Mouse (Mus musculus): ENCODE measurements around the gene Rfx4. TPM values are rescaled to one million over a fixed set of nuclear protein-coding genes. Genes with fewer than 3 reads are reported as not detected.

Rfx4 gene
- total RNA-seq, 2 experiments from 2014 or later: not detected

DNA sequence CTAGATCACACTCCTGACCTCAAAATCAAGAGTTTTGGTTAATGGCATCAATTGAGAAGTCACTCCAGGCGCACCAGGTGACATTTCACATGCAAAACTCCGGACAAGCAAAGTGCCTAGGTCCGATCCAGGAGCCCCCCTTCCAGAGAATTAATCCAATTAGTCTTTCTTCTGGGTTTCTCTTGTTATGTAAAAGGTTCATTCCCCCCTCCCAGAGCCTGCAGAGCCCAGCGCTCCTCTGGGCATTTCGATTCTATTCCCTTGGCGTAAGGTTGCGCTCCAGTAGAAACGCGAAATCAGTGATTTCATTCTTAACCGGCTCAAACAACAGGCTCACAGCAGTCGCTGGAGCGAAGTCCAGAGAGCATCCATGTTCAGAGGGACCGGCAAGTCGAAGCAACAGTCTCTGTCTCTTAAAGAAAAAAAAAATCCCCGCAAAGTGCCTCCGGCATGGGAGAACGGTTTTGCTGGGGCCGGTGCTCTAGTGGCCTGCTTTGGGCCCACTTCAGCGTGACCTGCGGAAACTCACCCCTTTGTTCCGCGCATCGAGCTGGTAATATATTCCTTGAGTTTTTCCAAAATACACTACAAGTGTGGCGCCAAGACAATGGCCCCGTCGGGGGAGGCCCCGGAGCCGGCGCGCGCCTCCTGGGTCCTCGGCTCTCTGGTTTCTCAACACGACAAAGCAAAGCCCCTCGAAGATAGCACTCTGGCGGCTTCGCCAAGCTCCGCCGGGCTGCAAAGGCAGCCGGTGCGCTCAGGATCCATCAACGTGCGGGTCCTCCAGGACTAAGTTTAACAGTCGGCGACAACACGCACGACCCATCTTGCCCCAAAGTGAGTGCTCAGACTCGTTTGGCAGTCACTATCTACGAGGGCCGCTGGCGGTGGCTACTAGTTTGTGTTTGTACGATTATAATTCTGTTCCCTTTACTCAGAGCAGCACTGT lies 2.9 kb downstream of the Rfx4 start:
- no peak for DNase-seq

DNA sequence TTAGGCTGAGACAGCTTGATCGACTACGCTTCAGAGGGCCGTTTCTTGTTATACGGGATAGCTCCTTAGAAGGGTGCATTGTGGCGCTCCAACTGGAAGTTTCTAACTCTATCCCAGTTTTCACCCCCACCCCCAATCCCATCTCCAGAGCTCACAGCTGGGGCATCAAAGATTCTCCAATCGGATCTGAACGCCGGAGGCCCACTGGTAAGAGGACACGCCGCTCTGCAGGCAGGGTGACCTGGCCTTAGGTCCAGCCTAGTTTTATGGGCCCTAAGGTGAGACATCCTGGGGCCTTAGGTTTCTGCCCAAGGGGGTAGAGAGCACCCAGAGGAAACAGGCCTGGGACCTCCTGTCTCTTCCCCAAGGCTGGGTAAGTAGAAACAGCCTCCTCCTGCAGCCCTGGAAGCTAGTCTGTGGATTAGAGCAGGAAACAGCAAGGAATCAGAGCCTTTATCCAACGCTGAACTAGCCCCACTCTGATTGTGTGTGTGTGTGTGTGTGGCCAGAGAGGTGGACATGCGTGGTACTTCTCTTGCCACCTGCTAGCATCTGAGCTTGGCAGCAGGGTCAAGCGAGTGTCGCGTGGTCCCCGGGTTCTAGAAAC lies 3.8 kb downstream of the Rfx4 start:
- no peak for DNase-seq

- peak in 1 of 2 experiments; percentile 20 for DNase-seq
These were observed 4.6 kb downstream of the Rfx4 start for GRCm38 (mm10) chr10:84760118-84761111.

DNA sequence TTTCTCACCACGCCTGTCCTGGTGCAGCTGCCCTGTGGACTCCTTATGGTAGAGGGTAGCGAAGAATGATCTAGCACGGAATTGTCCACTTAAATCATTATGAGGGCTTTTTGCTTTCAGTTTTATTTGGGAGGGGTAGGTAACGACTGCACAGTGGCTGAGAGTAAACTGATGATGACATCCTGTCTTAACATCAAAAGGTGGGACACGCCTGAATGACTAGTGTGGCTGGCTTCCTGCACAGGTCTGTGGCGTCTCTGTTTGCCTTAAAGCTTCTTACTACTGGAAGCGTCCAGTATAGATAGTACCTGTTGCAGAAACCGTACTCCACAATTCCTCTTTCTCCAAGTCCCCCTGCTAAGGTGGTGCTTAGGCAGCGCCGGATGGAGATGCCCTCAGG lies 12.9 kb downstream of the Rfx4 start:
- DNase-seq: no peak

DNA sequence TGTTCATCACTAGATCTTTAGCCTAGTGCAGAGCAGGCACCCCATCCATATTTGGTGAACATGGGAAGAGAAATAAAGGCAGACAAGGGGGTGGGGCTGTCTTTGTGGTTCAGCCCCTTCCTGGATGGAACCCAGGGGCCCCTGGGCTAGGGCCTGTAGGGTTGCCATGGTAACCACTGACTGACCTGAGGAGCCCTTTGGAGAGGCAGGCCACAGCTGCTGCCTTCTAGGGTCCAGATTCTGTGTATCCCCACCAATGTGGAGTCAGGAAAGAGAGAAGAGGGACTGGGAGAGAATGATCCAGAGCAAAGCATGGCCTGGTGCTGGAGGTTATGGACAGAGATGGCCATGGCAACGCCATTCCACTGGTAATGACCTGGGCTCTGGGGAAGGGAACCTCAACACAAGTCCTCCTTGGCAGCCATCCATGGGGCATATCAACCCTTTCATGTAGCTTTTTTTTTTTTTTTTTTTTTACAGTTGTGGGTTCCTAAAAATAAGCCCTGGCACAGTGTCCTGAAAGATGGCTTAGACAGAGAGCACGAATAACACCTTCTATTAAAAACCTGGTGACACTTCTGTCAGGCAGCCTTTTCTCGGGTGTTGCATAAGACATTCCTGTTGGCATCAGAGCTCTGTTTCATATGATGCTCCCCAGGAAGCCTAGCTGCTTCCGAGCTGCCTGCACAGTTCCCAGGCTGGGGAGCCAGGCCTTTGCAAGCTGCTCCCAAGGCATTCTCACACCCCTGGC lies 16.7 kb downstream of the Rfx4 start:
- DNase-seq: no peak

GRCm38 (mm10) chr10:84773889-84774288 lies 18.0 kb downstream of the Rfx4 start:
- DNase-seq: no peak

- DNase-seq: peak; percentile 18 to 46
These were observed 18.7 kb downstream of the Rfx4 start for GRCm38 (mm10) chr10:84774573-84774972.

DNA sequence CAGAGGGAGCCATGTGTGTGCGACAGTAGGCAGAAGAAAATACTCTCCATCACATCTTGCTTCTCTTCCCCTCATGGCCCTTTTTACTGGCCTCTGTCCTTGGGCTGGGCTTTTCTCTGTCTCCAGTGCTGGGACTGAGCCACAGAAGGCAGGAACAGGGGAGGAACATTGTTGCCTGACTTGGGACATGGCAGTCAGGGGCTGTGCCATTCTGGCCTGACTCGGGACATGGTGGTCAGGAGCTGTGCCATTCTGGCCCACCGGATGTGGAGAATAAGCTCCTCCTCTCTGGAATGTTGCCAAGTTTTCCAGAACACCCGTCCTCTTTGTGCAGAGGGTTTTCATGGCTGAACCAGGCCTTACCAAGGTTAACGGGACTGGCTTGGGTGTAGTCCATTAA lies 21.2 kb downstream of the Rfx4 start:
- no peak for DNase-seq

GRCm38 (mm10) chr10:84777974-84778373 lies 22.1 kb downstream of the Rfx4 start:
- no peak for DNase-seq

DNA sequence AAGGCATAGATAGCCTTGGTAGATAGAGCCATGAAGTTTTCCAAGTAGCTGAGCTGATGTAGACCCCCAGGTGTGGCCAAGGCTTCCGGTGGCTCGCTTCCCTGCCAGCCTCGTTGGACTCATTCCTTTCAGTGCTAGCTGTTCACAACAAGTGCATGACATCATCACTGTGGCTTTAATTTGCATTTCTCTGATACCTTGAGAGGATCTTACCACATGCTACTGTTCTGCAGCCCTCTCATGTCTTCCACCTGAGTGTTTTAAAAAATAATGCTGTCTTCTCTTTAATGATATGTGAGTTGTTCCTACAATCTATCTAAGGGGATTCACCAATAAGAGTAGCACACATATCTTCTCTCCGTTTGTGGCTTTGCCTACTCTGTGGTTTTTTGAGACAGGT lies 25.0 kb downstream of the Rfx4 start:
- DNase-seq: no peak

DNA sequence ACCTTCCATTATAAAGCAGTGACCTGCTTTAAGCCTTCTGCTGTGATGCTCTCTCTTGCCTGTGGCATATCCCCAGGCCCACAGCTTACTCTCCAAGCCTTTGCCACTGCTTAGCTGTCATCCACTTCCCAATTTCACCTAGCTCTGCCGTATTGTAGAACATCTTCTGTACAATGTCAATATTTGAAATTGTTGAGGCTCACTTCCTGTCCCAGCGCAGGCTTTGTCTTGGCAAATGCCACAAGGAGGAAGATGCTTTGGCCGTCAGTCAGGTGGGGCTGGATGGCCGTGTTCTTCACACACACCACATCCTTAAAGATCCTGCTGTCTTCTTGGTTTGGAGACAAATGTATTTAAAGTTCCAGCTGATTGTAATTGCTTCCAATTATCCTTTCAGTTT lies 29.5 kb downstream of the Rfx4 start:
- DNase-seq: no peak

DNA sequence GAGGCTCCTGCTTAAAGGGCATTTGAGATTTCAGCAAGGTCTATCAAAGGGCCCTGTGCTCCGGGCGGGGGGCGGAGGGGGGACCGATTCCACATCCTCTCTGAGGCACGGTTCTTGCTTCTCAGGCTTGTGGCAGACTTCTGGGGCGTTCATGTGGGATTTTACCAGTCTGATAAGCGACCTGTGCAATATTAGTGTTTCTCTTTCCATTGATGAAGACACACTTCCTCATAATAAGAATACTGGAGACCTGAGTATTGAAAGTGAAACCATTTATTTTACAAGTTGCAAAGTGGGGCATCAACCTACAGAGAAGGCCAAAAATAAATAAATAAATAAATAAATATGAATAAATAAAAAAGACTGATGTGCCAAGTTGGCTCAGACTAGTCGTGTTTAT lies 34.5 kb downstream of the Rfx4 start:
- DNase-seq: no peak

GRCm38 (mm10) chr10:84791181-84791580 lies 35.3 kb downstream of the Rfx4 start:
- no peak for DNase-seq

DNA sequence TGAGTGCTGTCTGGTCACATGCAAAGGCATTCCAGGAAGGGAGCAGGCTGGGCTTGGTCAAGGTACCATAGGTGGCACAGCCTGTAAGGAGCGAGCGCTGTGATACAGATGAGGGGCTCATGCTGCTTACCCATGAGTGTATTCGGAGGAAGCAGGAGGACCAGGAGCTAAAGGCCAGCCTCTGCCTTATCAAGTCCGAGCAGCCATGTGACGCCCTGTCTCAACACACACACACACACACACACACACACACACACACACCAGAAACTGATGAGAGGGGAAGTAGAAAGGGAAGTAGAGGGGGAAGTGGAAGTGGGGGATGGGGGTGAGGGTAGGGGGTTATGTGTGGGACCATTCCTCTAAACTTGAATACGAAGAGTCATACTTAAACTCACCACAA lies 45.7 kb downstream of the Rfx4 start:
- no peak for DNase-seq

DNA sequence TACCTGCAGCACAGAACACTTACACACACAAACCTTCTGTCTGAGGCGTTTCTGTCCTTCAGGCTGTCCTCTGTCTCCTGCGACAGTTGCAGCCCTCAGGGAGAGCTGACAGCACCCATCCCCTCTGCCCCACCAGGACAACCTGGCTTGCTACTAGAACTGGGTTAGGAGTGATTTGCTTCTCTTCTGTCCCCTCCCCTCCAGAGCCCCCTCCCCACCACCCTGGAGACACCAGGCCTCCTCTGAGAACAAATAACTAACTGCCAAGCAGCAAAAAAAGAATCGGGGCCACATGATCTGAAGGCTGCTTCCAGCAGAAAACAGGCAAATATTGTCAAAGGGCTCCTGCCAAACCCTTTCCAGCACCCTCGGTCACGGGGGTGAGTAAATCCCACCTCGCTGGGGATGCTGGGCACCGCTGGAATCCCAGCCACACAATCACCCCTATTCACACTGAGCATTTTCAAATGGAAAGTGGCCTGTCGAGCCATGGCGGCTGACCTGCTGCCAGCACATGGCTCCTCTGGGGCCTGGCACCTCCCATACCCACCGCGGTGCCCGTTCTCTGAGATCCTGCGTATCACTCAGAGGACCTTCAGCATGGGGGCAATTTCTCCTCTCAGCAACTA lies 47.5 kb downstream of the Rfx4 start:
- DNase-seq: no peak

GRCm38 (mm10) chr10:84805576-84805975 lies 49.7 kb downstream of the Rfx4 start:
- no peak for DNase-seq

GRCm38 (mm10) chr10:84807206-84807605 lies 51.3 kb downstream of the Rfx4 start:
- DNase-seq: no peak

DNA sequence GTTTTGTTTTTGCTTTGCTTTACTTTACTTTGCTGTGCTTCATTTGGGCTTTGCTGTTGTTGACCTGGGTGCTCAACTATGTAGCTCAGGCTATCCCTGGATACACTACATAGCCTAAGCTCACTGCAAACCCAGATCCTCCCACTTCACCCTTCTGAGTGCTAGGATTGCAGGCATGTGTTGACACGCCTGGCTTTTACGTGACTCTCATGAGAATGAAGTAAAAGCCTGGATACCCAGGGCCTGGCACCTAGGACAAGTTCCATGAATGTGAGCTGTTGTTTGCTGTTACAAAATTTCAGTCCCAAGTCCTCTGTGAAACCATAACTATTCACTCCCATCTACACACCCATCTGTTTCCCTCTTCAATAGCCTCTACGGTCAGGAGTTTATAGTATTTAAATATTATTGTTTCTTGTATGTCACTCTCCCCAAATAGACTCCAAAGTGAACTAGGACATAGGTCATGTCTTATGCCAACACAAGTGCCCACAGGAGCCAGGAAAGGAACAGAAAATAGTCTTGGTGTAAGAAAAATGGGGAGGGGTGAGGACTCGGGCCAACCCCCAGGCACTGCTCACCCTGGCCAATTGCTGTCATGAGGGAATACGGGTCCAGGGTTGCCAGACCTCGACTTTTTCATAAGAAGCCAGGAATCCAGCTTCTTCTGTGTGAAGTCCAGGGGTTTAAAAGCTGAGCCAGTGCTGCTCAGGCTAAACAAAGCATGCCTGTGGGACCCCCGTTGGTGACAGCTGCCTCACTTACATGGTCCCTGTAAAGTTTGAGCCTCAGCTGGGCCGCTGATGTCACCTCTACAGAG lies 54.4 kb downstream of the Rfx4 start:
- peak in 1 of 2 experiments; percentile 39 for DNase-seq

- DNase-seq: peak in 1 of 2 experiments; percentile 37
These were observed 55.5 kb downstream of the Rfx4 start for GRCm38 (mm10) chr10:84811171-84811912.

Measured in adrenal gland, postnatal 36 days (tissue).